Mouse (Mus musculus) right cerebral cortex, postnatal 10 days (tissue): ENCODE measurements around the gene Filip1.

Experiments
- DNase-seq, 2 experiments: peaks; one replicate each; pipeline ENCODE4 v3.0.0; 2021; ENCODE audit warnings: low spot score in 2 of 2

Gene Filip1

DNA sequence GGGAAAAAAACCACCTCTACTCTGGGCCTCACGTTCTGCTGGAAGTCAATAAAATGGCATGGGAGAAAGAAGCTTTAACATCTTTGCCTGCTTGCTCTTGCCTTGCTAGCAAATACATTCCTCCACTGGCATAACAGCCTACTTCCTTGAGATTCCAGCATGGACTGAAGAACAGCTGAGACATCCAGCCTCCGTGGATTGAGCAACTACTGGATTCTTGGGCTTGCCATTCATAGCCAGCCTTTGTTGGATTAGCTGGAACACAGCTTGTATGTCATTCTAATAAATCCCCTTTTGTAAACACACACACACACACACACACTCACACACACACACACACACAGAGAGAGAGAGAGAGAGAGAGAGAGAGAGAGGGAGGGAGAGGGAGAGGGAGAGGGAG lies 185.6 kb downstream of the Filip1 start:
- DNase-seq, result no peak

DNA sequence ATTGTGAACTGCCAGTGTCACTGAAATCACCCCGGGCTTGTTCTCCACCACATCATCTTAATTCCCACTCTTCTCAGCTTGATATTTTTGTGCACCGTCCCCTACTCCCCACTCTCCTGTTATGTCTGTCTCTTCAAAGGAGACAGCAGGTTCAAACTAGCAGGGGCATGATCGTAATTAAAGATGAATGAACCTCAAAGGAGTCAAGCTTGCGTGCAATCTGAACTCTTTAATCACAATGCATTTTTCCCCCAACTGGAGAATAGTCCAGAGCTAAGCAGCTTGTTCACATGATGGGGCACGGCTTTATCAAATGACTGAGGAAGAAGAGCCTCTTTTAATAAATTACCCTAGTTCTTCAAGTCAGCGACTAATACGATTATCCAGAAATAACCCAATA lies 187.1 kb downstream of the Filip1 start:
- DNase-seq, result no peak

DNA sequence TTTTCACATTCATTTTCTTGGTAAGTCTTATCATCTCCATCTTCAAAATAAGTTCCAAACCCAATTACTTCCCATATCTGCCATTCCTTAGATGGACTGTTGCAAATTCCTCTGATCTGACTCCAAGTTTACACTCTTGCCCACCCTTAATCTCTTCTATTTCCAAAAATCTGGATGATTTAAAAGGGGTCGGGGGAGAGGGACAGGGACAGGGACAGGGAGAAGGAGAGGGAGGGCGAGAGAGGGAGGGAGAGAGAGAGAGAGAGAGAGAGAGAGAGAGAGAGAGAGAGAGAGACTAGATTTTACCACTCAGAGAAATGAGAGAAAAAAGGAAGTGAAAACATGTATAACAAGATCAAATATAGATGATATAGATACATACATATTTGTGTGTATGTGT lies 188.8 kb downstream of the Filip1 start:
- DNase-seq, result no peak

DNA sequence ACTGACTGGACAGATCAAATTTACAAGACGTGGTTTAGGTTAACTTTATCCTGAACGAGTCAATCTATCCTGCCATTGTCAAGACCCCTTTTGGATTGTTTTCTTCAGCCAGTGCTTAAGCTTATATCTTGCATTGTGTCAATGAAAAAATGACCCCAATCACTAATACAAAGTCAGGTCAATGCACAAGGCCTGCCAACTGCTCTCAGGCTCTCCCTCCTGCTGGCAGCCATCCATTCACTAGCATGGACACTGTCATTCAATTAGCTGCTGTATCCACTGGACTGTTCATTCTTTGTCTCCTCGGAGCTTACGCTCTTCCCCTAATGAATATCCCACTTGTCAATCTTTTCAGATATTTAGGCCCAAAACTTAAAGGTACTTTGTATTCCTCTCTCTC lies 189.2 kb downstream of the Filip1 start:
- DNase-seq, result no peak

DNA sequence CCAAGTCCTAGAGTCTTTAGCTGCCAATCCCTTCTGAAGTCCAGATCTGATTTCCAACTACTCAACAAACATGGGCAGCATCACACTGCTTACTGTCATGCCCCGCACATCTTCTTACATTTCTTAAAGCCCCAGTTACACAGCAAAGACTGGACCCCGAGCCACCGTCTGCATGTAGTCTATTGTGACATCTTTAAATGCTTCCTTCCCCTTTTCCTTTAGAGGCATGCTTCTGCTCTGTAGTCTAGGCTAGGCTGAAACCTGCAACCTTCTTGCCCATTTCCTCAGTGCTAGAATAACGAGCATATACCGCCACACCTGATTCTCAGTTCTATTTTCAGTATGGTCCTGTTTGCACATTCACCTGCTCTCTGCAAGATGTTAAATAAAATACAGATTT lies 196.2 kb downstream of the Filip1 start:
- no peak for DNase-seq

DNA sequence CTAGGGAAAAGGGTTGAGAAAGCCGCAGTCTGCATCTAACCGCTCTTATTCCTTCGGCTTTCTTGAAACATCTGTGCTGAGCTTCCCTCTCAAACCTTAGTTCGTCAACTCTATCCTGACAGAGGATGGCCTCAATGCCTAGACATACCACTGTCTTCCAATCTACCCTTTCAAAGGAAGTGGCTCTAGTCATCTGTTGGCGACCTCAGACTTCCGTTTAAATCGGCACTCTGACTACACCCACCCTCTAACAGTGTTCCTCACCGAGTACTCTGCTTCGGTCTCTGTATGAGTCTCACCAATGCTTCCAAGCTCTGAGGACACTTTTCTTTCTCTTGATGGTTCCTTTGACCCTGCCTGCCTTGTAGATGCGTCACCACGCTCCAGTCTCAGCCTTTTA lies 196.6 kb downstream of the Filip1 start:
- no peak for DNase-seq

DNA sequence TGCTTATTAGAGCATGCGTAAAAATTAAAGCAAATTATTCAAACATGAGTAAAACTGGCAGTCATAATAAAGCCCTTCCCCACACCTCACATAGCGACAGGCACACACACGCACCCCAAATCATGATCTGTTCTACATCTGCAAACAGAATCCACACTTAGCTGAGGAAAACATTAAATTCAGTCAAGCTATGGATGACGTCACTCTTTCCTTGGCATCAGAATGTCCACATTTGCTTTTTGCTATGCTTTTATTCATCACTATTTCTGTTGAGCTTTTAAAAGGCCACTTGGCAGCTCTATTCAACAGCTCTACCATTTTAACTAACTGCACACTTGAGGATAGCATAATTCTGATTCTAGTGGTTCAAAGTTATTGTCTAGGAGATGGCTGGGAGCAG lies 198.1 kb downstream of the Filip1 start:
- no peak for DNase-seq

DNA sequence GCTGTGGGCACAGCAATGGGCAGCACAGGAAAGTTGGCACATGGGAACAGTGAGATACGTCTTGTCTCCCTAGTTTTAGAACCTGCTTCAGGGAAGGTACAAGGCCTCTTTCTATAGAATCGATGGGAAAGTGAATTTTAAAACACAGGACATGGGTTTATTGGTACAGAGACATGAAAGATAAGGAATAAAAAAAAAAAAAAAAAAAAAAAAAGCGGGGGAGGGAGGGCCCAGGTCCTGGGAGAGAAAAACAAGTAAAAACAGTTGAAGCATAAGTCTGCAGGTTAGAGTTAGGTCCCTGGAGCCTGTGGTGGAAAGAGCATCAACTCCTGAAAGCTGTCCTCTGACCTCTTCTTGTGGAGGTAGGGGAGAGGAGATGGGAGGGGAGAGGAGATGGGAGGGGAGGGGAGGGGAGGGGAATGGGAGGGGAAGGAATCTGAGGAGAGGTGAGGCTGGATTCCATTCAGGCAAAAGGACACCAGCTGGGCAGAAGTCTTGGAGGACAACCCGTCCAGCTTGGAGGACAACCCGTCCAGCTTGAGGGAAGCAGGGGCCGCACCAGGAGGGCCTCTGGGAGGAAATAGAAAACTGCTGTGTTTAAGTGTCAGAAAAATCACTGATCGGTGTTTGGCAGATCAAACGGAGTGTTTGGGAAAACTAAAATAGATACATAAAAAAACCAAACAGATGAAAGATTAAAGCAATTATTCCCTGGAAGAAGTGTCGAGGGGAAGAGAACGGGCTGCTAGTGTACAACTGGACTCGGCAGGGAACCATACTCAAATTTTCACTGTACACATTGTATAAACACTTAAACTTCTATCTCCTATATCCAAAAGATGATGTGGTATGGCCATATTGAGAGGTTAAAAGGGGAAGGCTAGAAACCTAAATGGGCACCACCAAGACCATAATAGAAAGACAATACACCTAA lies 201.4 kb downstream of the Filip1 start:
- no peak for DNase-seq

DNA sequence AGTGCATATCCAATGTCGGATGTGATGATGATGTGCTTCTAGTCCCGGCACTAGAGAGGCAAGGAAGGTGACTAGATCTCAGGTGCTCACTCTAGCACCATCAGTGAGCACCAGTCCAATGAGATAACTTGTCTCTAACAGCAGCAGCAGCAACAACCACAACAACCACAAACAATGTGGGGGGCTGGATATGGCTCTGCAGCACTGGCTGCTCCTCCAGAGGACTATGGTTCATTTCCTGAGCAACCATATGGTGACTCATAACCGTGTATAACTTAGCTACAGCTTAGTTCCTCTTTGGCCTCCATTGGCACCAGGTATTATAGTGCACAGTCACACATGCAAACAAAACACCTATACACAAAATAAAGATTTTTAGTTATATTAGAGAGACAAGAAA lies 202.1 kb downstream of the Filip1 start:
- DNase-seq, result no peak

DNA sequence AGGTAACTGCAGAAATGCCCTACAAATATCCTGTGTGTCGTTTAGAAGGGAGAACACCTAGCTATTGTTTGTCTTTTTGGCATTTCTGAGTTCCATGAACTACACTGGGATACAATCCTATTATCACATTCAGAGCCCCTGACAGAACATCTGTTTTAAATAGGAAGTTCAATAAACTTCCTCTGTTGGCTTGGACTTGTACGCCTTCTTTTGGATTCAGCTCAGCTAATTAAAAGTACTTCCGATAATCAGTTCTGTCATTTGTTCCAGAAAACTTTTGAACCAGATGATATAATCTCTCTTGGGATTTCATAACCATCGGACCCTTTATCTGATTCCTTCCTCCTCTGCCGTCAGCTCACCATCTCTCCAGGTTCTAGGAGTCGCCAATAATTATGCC lies 203.2 kb downstream of the Filip1 start:
- no peak for DNase-seq

DNA sequence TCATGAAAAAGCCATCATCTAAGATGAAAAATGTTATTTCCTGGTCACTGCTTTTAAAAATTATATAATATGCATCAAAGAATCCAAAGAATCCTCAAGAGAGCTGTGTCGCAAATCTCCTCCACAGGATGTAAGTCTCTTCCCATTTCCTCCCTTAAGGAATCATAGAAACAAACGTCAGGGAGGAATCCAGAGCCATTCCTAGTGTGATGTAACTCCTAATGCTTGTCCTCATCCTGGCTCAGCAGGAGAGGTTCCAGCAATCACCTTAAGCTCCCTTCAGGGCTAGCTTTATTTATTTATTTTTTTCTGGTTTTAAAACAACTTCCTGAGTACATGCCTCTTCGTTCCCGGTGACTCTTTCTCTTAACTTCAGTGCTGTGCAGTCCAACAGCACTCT lies 205.5 kb downstream of the Filip1 start:
- no peak for DNase-seq

DNA sequence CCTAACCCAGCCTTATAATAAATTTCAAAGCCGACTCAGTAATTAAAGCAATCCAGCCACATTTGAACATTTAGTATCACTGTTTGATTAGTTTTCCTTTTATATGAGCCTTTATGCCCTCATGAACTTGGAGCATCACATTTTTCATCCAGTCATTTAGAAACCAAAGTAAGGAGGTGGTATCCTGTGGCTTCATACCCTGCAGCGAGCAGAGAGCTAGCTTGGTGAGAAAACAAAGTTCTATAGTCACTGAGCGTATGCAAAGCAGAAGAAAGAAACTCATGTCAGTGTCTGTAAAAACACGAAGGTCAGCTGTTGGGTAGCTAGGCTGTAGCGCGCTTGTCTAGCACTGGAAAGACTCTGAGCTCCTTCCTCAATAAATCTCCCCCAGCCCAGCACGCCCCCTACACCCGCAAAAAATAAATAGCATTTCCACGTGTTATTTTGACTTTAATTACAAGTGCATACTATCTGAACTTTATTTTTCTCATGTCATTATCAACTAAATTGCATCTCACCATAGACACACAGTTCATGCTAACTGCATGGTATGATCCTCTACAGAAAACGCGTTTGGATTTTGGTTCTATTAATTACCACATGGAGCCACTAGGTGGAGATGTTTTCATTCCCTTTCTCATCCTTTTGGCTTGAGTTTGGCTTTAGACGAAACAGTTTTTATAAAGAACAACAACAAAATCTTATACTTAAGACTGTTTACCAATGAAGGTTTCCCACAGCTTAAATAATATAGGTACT lies 206.2 kb downstream of the Filip1 start:
- DNase-seq, result no peak

DNA sequence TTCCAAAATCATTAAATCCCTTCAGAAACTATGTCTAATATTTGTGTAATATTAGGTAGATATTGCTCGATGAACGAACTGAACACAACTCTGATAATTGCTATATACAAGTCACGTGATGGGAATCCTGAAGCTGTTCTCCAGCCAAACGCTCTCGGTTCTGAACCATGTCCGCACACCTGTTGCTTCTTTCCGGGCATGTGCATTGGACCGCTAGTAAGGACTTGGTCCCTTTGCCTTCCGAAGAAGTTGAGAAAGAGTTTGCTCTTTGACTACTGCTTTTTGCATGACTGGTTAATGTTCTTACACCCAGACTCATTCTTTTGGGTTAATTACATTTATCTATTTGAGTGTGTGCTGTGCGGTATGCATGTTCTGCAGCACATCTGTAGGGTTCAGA lies 207.2 kb downstream of the Filip1 start:
- DNase-seq, result no peak

DNA sequence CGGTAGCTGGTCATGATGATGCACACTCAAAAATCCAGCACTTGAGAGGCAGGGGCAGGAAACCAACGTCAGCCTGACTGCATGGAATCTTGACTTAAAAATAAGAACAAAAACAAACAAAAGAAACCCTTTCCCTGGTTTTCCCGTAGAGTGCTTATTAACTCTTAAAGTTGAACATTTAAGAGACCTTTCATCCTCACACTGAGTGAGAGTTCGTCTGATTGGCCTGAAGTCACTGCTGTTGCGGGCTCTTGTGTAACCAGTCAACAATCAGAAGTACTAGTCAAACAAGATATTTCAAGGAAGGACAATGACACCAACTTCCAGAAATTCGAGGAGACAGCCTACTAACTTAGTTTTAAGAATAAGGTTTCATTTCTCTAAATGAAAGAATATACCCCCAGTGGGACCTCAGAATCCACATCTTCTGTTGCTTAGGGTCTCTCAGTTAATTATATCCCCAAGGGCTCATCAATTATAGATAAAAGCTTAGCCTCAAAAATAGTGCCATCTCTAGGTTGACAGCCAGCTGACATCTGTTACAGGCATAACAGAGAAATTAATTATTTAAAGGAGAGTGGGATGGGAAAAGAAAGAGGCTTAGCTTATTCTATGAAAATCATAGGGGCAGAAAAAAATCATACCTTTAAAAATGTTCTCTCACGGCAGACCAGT lies 216.1 kb downstream of the Filip1 start:
- DNase-seq, result no peak

DNA sequence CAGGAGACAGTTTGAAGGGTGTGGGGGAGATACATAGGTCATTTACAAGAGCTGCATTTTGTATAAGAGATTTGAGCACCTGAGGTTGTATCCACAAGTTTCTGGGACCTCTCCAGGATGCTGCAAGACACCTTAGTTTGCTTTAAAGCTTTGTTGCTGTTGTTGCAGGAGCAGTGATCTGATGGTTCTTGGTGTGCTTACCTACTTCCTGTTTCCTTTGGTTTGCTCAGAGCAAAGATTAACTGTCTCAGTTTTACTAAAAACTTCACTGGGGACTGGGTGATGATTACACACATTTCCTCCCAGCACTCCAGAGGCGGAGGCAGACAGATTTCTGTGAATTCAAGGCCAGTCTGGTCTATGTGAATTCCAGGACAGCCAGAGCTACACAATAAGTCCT lies 217.6 kb downstream of the Filip1 start:
- DNase-seq, result no peak

DNA sequence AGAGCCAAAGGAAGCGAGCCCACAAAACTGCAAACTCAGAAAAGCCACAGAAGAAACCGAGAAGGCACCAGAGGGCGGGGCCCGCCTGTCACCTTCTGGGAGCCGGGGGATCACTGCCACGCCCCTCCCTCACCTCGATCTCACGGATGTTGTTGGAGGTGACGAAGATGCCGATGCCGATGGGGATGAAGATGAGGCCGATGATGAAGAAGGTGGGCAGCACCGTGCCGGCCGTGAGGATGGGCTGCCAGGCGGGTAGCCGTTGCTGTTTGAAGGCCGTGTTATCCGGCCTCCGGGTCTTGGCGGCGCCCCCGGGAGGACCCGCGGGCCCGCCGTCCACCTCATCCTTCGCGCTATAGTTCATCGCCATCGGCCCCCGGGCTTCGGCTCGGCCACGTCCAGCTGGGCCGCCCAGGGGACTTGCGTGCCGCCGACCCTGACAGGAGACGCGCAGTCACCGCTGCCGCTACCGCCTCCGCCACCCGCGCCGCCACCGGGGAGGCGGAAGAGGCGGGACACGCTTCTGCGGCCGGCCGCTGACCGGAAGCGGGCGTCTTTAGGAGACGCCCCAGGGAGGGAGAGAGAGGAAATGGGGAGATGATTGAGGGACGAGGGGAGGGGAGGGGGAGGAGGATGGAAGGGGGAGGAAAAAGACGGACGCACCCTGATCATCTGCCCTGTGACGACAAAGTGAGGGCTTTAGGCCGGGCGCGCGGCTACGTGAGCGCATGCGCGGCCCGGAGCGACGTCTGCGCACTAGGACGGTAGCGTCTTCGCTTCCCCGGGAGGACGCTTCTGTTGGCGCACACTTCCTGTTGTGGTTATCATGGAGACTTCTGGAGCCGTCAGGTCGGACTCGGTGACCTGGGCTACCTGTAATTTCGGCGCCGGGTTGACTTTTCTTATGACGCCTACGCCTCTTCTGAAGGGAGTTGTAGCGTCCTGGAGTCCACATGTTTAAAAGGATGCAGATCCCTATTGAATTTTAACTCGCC lies 219.5 kb downstream of the Filip1 start, which contains the start of gene Tmem30a:
Tmem30a (minus strand) TSS at position 667 of the 995 bp plus-strand sequence.
- DNase-seq, result peak; percentile 97 to 98

DNA sequence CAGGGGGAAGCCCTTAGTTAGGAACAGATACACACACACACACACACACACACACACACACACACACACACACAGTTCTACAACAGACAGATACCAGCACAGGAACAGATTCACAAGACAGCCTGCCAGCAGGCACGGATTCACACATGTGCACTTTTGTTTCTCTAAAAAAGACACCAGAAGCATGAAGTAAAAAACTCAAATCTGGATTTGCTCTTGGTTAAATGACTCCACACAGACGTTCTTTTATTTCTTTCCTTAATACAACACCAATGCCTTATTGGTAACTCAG lies 226.9 kb downstream of the Filip1 start:
- peak; percentile 67 to 78 for DNase-seq

DNA sequence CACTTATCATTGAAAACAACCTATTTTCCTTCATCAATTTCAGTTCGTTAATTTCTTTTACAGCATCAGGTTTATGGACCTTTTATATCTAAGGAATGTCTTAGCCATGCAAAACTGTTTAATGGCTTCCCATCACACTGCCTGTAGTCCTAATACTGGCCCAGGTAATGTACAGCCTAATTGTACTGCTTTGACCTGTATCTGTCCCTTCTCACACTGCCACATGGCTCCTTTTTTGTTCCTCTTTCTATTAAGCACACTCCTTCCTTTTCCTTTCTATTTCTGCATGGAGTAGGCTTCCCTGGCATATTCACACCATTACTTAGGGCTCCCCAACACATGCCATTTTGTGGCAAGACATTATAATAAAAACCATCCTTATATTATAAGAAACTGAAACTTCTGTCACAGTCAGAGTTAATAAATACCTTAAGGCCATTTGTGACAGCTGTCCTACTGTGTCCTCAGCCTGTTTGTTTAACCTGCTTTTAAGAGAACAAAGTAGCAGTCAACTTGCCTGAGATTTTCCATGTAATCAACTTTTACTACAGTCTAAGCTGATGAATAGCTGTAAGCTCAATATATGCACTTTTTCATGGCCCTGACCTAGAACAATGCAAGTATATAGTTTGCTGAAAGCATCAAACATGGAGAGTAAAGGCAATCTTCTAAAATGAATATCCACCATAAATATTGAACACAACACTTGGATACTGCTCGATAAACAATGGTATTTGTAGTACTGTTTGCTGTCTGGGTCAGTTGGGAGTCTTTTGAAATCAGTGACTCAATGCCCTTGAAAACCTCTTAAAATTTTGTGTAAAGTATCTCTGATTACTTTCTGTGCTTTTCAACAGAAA lies 227.5 kb downstream of the Filip1 start:
- no peak for DNase-seq

DNA sequence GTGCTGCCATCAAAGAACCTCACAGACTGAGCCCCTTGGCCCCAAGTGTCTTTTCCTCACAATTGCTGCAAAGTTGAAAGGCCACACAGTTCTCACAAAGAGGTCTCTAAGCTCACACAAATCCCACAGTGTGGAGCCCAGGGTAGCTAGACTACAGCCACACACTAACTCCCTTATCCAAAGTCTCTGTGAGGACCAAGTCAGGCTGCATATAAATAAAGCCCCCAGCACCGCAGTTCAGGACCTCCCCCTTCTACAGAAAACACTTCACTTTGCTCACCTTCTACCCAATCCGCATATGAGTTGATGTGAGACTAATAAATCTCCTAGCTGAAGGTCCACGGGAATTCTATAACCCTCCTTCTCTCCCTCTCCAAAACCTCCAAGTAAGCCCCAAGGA lies 228.2 kb downstream of the Filip1 start:
- no peak for DNase-seq

DNA sequence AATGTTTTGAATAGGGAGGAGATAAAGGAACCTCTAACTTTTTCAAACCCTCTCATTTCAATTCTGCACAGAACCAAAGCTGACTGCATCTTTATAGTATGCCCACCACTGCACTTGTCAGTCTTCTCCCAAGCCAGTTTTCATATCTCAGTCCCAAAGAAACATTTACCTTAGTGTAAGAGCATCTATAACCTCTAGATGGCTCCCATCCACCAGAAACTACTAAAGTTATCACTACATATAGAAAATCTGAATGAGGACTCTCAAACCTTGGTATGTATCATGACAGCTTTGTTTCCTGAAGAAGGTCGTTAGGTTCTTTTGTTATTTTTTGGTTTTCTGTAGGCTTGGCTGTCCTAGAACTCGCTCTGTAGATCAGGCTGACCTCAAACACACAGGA lies 233.3 kb downstream of the Filip1 start:
- no peak for DNase-seq
